Mouse (Mus musculus) heart, adult 9 months (tissue): ENCODE results near the gene Tmem53.

Experiments
- DNase-seq, 2 experiments: peaks; one replicate each; pipeline ENCODE4 v3.0.0; 2022; ENCODE audit warnings: low spot score in 2 of 2

The Tmem53 gene

DNA sequence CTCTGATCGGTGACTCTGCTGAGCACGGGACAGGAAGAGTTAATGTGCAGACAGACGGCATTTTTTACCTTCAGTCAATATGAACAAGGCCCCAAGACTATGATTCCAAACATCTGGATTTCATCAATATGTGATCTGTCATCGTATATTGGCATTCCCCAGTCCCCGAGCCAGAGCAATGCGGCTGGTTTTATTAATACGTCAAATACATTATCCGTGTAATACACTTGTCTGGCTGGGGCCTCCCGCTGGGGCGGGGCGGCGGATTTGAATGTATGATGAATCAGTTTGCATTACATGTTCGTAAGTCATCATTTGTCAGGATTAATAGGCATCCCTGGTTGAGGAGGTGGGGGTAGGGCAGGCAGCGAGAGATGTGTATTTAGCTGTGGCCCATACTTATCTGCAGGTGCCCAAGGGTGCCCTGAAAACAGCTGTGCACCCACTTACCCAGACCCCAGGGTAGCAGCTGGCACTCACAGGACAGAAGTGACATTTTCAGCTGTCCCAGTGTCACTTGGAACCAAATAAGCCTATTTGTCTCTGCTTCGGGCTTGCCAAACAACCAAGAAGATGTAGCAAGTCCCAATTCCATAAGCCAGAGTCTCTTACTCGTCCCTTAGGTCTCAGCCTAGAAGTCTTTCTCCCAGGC lies 63.2 kb downstream of the Tmem53 start:
- DNase-seq, result no peak

GRCm38 (mm10) chr4:117316800-117317199 lies 65.0 kb downstream of the Tmem53 start:
- DNase-seq, result no peak

GRCm38 (mm10) chr4:117317701-117318190 lies 66.0 kb downstream of the Tmem53 start:
- DNase-seq, result no peak
